Mouse (Mus musculus) right cerebral cortex, postnatal 14 days (tissue): Measurements from ENCODE around the gene Rassf6.
"Not testable (repeated sequence)": the region's sequence is repeated elsewhere in the genome, so short reads cannot be mapped to it uniquely, and the experiment has no call there.

Experiments
- DNase-seq: peaks from one replicate; pipeline ENCODE4 v3.0.0; 2022

Rassf6 gene

DNA sequence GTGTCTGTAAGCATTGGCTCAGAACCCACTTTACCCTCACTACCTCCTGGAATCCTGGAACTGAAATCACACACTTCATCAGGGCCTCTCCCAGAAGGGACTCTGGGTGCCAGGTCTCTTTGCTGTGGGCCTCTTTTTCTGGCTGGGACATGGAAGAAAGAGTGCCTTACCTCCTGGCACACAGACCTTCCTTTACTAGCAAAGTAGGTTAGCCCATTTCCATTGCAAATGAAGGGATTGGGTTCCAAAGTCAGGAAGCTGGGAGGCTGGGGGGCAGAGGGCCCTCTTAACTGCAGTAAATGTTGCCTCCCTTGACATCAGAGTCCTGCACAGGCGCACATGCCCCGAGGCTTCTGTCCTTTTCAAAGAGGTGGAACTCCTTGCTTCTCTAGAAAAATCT lies 17.2 kb downstream of the Rassf6 start:
- DNase-seq: no peak

DNA sequence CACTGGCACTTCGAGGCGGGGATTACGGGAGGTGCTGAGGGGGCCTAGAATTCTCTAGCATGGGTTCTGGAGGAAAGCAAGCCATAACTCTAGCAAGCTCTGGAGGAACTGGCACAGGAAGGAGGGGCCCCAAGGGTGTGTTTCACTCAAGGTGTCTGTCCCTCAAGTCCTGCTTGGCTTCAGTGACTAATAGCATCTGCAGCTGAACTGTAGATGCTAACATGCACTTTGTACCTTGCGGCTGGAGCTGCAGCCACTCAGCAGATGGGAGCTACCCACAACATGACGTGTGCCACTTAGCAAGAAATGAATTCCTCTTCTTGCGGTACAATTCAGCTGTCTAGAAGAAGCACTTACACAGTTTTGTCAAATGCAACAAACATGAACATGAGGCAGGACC lies 18.7 kb downstream of the Rassf6 start:
- no peak for DNase-seq

DNA sequence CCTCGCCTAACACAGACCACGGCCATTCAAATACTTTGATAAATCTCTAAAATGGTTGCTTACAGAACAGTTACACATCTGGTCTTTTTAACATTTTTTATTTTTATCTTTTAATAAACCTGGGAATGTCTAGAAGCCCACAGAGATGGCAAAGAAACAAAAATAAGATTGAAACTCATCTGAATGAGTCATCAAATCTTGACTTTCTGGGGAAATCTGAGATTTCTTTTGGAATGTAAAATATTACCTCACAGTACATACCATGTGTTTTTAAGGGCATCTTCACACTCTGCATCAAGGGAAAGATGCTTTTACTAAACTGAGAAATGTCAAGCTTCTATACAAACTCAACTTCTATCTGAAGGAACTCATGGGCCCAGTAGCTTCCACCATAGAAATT lies 19.1 kb downstream of the Rassf6 start:
- DNase-seq: no peak

DNA sequence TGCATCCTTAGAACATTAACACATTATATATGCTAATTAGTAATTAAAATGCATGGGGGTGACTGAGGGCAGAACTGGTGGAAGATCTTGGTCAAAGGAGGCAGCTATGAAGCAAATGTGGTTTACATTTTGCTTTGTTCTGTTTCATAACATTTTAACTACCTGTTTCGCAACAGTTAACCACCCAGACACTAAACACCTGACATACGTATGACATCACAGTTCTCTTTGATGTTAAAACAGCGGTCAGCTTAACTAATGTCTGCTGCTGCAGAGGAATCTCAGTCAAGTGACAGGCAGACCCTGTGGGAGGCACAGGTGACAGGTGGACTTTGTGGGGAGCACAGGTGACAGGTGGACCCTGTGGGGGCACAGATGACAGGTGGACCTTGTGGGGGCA lies 22.6 kb downstream of the Rassf6 start:
- no peak for DNase-seq

DNA sequence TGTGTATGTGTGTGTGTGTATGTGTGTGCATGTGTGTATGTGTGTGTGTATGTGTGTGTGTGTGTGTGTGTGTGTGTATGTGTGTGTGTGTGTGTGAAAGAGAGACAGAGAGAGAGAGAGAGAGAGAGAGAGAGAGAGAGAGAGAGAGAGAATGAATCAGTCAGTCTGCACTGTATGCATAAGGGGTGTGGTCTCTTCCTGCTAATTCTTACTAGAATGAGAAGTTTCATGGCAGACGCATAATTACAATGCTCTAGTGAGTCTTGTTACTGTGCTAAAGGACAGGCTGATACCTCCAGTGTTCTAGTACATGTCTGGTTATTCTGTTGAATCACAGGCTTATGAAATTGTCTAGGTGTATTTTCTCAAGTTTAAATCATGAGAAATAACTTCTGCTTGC lies 27.7 kb downstream of the Rassf6 start:
- DNase-seq: not testable (repeated sequence)

DNA sequence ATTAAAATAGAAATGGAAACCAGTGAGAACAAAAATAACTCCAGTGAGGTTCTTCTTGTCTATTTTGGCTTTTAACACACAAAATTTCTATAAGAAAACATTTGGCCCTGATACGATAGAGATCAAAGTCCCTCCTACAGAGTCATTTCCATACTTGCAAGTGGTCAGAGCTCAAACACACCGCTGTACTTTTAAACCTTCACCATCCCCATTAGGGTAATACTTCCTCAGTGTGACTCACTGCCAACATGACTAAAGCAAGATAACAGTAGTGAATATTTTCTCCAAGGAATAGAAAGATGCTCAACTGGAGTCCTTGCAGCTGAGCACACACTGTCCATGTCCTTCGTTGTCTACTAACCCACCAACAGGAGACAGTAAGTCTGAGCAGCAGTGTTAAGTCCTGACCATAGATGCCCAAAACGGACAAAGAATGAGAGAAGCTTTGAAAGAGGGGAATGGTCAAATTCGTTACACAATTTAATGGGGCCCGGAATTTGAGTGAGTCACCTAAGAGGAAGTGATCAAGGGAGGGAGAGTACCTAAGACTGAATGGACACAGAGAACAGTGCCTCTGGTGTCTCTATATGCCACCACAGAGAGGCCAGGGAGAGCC lies 28.4 kb downstream of the Rassf6 start:
- DNase-seq: no peak

DNA sequence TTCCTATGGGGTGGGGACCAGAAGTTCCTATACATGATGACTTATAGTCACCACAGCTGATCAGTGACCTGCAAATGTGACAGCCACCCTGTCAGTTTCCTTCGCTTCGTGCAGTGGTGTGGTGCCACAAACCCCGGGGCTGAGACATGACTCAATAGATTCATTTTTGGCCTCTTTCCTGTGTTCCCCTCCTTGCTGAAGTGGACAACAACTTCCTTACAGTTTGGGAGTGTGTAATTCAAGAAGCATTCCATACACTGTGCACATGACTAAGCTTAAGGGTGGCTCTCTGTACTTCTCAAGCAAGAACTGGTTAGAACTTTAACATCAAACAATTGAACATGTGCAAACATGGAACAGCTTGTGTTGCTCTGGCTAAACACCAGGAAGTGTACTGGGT lies 29.1 kb downstream of the Rassf6 start:
- no peak for DNase-seq

DNA sequence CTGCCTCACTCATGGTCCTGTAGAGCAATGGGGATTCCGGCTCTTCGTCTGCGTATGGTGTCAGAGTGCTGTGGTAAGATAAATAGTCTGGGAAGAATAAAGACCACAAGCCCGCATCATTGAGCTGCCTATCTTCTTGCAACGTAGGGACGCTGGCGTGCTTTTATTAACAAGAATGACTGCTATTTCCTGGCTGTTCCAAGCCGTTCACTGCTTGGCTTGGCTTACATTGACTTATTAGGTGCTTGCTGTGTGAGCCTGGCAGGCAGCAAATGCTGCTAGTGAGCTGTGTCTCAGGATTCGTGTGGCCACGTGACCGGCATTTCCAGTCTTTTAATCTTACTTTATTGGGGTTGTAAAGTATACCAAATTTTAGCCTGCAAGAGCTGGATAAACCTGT lies 31.6 kb downstream of the Rassf6 start:
- no peak for DNase-seq

DNA sequence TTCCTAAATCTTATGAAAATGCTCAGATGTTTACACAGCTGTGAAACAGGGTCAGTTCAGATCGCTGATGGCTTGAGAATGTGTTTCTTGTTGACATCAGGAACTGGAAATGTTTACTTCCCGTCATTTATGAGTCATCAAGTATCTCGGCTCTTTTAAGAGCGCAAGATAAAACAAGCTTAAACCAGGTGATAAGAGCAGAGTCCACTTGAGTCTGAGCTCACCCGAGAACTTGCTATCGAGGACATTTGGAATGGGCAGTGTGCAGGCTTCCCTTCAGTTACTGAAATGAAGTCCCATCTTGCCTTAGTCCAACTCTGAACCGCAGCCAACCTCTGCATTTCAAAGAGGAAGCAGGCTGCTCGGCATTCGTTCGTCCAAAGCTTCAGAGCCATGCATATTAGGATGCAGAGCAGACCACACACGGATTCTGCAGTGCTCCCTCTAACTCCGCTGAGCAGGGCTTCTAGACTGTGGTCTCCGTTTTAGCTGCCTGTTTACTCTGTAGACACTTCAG lies 37.0 kb downstream of the Rassf6 start:
- DNase-seq: no peak

DNA sequence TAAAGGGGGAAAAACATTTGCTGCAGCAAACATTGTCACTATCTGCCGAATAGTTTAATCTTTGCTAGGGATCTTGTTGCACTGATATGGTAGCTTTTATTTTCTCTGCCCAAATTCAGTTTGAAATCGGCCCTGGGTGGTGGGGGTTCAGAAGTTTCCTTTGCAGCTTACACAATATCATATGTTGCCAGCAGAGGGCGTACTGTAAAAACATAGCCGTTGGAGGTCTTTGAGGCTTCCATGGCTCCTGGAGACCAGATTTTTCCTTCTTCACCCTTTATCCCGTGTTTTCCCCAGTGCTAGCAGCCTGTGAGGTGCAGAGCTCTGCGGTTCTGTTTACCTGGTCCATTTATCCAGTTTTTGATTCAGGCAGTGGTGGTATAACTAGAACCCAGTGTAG lies 39.0 kb downstream of the Rassf6 start:
- peak; percentile 56 for DNase-seq

DNA sequence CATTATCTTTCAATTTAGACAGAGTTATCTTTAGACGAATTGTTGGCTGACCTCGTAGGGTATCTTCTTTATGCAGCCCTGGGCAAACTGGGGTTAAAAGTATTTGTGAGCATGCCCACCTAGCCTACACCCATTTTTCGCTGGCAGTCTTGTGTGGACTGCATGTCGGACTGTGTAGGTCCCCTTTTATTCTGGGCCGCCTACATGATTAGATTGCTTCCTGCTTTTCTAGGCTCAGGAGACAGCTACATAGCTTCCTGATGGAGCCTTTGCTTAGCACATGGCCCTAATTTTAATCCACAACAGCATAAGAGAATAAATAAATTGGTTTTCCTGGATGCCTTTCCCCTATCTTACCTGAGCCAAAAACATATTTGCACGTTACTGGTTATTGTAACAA lies 44.3 kb downstream of the Rassf6 start:
- DNase-seq: no peak

DNA sequence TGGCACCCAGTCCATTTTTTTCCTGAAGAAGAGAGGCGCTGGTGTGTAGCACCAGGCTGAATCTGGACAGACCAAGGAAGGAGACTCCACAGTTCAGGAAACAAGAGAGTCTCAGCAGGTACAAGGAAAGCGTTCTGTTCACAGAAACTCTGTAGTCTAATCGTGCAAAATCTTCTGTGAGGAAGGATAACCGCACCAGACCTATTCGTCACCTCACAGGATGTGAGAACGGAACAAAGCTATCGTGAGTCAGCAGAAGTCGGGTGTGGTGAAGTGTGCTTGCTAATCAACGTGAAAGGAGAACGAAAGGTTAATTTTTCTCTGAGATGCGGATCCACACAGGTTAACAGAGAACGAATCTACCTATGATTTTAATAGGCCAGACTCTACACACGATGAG lies 45.5 kb downstream of the Rassf6 start:
- no peak for DNase-seq

DNA sequence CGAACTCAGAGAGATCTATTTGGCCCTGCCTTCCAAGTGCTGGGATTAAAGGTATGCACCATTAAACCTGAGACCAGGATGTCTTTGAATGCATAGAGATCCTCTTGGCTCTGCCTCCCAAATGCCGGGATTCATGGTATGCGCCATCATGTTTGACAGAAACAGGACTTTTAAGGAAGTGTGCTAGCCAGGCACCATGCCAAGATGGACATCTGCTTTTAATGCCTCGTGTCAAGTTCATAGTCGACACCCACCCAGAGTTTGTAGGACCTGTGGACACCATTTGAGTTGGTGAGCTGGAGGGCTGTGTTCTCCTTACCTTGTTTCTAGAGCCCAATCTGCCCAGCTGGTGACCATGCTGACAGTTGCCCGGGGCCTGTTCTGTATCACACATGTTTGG lies 48.5 kb downstream of the Rassf6 start:
- DNase-seq: no peak

DNA sequence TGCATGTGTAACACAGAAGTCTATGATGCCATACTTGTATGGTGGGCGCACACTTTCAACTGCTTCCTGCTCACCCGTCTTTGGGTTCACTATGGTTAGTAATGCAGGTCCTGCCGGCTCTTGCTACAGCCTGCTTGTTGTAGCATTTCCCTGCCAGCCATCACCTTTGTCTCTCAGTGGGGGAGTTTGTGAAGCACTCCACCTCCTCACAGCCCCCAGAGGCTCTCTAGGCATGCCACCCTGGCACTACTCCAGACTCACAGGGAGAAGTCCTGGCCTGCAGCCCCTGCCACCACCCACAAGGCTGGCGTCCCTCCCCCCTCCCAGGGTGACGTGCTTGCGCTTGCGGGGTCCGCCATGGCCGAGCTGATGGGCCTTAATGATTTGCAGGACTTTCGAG lies 49.8 kb downstream of the Rassf6 start:
- no peak for DNase-seq

DNA sequence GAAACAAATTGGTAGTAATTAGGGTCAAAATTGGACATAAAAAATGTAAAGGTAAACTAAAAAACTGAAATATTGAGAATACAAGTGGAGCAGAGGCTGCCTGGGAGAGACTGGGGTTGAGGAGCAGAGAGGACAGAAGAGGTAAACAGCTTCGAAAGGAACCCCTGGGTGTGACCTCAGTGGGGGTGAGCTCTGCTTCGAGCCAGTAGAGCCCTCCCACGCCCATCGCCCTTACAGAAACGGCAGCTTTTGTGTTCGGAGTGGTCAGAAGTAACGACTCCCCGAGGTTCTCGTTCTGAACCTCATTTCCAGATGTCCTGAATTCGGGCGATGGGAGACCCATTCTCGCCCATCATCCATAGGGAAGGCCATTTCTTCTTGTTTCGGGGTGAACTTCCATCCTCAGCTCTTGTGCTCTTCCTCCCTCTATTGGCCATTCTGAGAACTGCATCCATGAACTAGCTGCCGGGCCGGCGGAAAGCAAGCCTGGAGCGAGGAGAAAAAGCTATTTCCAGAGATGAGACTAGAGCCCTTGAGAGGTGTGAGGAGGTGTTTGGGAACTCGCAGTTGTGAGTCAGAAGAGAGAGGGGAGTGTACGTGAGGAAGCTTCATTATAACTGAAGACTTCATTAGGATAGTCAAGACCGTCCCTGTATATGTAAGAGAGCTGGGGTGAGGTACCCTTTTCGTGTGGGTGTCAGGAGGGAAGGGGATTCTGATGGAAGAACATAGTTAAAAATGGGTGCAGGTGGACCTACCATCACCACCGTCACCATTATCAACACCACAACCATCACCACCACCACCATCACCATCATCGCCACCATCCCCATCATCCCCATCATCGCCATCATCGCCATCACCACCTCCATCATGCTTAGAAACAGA lies 51.5 kb downstream of the Rassf6 start:
- peak; percentile 70 for DNase-seq

DNA sequence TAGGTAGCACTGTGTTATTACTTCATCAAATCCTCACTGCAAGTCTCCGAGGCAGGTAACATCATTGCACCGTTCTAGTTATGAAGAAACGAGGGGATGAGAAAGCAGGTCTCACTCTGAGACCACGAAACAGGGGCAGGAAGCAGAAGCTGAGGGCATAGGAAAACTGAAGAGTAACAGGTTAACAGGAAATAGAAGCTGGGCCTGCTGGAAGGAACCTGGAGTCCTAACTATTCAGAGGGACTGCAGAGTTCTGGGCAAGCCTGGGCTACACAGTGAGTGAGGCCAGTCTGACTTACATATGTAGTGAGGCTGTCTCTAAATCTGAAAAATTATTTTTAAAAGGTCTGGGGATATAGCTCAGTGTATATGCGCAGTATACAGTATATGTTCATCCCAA lies 52.4 kb downstream of the Rassf6 start:
- DNase-seq: no peak

DNA sequence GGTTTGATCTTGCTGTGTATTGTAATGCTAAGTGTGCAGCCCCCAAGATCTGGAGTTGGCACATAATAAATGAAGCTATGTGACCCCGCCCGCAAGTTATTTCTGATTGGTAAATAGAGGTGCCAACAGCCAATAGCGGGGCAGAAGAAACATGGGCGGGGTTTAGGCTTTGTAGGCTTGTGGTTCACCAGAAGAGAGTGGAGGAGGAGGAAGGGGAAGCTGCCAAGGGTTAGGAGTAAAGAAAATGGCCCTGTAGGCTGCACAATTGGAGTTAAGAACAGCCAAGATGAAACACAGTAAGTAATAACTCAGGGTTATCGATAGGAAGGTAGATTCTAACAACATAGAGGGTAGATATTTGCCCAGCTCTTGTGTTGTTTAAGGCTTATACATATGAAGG lies 53.9 kb downstream of the Rassf6 start:
- DNase-seq: no peak

DNA sequence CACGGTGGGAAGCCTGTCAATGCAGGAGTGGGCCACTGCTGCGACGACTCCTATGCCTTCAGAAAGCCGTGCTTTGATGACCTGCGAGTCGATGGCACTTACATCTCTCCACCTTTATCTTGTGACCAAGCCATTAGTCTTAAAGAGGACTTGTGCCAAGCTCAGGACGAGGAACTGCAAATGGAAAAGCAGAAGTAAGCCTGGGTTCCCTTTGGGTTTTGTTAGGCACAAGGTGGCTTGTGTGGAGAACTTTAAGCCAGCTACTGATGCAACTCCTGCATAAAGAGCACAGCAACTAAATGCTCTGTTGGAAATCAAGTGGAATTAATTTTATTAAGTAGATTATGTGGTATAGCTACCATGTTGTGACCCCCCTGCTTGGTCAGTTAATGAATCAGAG lies 55.7 kb downstream of the Rassf6 start:
- DNase-seq: no peak

DNA sequence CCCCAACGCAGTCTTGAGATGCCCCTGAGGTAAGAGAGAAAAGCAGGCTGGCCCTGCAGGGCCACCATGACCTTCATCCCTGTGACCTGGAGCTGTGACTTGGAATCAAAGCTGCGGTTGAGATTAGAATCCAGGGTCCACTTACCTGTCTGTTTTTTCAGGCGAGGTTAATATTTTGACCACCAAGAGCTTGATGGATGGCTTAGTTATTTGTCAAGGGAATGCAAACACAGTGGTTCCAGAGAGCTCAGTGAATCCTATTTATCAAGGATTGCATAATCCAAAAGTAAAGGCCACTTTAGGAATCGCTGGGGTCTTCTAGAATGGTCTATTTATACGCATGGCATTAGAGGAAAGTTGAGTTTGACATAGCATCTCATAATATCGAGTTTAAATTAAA lies 58.3 kb downstream of the Rassf6 start:
- no peak for DNase-seq

DNA sequence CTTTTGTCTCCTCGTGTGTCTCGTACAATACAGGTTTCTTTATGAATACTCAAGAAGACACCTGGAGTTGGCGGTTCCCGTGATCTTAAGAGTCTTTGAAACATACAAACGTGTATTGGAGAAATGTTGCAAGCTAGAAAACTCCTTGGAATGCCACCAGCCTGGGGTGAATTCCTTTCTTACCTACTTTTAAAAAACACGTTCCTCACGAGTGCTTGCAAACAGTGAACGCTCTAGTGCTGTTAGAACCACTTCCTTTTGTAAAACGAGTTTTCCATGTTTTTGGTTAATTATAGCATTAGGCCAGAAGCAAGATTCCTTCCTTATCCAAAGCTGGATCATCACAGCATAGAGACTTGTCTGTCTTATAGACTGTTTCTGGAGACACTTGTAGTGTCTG lies 60.9 kb downstream of the Rassf6 start:
- no peak for DNase-seq

DNA sequence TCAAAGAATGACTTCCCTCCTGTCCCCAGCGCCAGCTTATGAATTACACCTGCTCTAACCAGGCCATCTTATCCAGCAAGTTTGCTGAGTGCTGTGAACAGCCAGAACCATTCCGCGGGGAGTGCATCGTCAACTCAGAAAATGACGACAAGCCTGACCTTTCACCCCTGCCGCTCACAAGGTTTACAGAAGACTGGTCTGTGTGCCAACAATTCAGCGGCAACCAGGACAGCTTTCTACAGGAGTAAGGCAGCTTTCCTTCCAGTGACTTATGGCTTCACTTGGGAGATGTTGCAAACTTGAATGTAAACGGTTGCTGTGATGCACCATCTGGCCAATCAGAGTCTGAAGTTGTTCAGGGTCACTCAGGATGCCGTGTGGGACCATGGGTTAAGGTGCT lies 62.7 kb downstream of the Rassf6 start:
- no peak for DNase-seq

DNA sequence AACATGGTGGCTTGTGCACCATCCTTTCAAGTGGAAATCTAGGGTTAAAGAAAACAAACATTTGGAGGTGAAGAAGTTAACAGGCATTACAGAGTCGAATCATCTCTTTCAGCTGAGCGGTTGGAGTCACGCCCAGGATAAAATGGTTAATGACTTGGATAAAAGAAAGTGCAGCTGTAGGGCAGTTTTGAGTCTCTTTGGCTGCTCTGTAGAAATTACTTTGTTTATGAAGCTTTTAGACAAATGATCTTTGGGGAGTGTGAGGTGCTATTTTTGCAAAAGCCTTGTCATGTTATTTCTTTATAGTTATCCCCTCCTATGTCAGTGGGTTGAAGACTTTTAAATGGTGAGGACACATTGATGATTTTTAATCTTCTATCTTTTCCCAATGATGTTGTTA lies 69.2 kb downstream of the Rassf6 start:
- no peak for DNase-seq

DNA sequence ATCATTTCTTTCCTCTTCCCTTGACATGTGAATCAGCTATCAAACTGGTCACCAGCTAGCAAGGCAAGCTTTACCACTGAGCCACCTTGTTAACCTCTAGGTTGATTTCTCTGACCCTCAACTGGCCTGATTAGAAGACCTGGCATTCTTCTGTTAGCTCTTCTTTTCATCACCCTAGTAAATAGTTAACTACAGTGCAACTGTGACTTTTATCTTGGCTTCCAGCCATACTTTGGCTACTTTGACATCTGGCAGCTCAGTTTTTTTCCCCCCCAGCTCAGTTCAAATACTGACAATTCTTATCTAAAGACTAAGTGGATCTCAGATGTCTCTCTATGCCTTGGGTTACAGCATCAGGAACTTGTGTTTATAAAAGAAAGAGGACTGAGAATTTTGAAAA lies 72.1 kb downstream of the Rassf6 start:
- DNase-seq: no peak

DNA sequence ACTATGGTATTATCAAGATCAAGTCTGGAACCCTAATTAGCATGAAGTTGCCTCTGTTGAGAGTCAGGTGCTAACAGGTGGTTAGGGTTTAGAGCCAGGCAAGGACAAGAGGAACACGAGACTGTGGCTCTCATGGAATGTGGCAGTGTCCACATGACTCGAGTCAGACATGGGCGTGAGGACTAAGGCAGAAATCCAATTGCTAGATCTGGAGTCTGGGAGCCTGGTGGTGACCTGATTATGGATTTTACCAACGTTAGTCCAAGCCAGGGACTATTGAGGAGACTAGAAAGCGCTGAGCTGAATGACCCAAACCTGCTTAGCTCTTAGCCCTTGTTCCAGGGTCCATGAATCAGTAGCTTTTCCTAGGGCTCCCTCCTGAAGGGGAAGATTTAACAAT lies 72.7 kb downstream of the Rassf6 start:
- no peak for DNase-seq

DNA sequence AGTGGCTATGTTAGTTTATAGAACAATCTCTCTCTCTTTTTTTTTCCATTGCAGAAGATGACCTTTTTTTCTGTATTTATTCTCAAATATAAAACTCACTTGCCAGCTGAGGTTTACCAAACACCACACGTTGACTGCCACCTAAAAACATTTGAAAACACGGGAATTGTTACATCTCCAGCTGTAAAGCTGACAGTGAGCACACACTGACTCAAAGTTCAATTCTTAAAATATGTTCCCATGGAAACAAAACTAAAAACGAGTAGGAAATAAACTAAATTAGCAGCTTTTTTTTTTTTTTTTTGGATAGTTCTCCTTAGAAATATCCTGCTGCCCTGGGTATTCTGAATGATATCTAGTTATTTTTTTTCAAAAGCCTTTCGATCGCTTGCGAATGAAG lies 75.3 kb downstream of the Rassf6 start:
- no peak for DNase-seq
